Mouse (Mus musculus): ENCODE results near the gene Lias. TPM values are rescaled to one million over a fixed set of nuclear protein-coding genes. Genes with fewer than 3 reads are reported as not detected.

Lias gene
- polyA plus RNA-seq, 1 experiment = 45.7 TPM

DNA sequence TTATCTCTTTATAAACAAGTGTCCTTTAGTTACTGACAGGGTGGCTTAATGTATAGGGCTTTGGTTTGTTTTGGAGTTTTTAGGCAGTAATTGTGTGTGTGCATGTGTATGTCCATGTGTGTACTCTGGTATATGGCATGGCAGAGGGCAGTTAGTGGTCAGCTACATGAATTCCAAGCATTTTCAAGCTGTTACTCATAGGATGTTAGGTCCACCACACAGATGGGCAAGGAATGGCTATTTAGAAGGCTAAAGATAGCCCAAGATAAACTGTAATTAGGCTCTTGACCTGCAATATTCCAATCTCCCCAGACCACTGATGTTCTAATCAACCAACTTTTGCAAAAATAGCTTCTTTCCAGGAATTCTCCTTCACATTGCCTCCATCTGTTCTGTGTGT is 46.7 kb downstream of the Lias start:
- Histone ChIP-seq H3K4me1 (ENCODE audit: control insufficient read depth, insufficient read depth, low read length) (peaks cover 2% of the 10 kb centered on the region), H3K27me3 (ENCODE audit: control insufficient read depth, insufficient read depth, low read length, poor library complexity, severe bottlenecking) (no peaks in the 10 kb centered on the region), H3K36me3 (ENCODE audit: control insufficient read depth, insufficient read depth, low read length, poor library complexity, severe bottlenecking) (no peaks in the 10 kb centered on the region), H3K9me3 (replicated peaks; ENCODE audit: control insufficient read depth, insufficient read depth, low read length, poor library complexity, severe bottlenecking) (no peaks in the 10 kb centered on the region), H3K27ac (ENCODE audit: insufficient read depth, low read length) (no peak overlapping the region), H3K4me3 (ENCODE audit: low read depth, low read length) (no peak overlapping the region), H3K9ac (ENCODE audit: low read depth, poor library complexity, severe bottlenecking) (no peak overlapping the region)
- TF ChIP-seq CTCF (IDR thresholded peaks at IDR 0.05; ENCODE audit: low read depth, low read length) = no peak
- TF ChIP-seq EP300 (IDR thresholded peaks at IDR 0.05; ENCODE audit: insufficient read depth, low read depth, low read length) = no peak
- no peak for TF ChIP-seq POLR2A (IDR thresholded peaks at IDR 0.05; ENCODE audit: insufficient read depth, low read length)

DNA sequence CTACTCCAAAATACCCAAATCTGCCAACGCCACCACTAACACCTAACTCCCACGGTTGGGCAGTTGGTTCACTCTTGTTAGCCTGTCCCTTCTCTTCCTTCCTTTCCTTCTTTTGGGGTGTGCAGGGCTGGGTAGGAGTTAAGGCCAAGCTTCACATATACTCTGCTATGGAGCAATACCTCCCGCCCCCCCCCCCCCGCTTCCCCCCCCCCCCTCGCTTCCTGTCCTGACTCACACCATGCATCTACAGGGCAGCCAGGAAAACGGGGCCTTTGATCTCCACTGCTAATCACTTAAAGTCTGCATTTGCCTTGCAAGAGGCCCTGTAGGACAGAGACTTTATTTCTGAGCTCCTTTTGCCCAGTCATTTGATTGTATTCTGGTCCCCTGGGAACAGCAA is 53.7 kb downstream of the Lias start:
- Histone ChIP-seq H3K9ac (ENCODE audit: low read depth, poor library complexity, severe bottlenecking) (no peak overlapping the region), H3K4me1 (ENCODE audit: control insufficient read depth, insufficient read depth, low read length) (peaks cover 7% of the 10 kb centered on the region), H3K36me3 (ENCODE audit: control insufficient read depth, insufficient read depth, low read length, poor library complexity, severe bottlenecking) (no peaks in the 10 kb centered on the region), H3K27ac (ENCODE audit: insufficient read depth, low read length) (no peak overlapping the region), H3K4me3 (ENCODE audit: low read depth, low read length) (no peak overlapping the region), H3K9me3 (replicated peaks; ENCODE audit: control insufficient read depth, insufficient read depth, low read length, poor library complexity, severe bottlenecking) (no peaks in the 10 kb centered on the region), H3K27me3 (ENCODE audit: control insufficient read depth, insufficient read depth, low read length, poor library complexity, severe bottlenecking) (no peaks in the 10 kb centered on the region)
- TF ChIP-seq CTCF (IDR thresholded peaks at IDR 0.05; ENCODE audit: low read depth, low read length) = no peak
- TF ChIP-seq EP300 (IDR thresholded peaks at IDR 0.05; ENCODE audit: insufficient read depth, low read depth, low read length) = no peak
- no peak for TF ChIP-seq POLR2A (IDR thresholded peaks at IDR 0.05; ENCODE audit: insufficient read depth, low read length)

DNA sequence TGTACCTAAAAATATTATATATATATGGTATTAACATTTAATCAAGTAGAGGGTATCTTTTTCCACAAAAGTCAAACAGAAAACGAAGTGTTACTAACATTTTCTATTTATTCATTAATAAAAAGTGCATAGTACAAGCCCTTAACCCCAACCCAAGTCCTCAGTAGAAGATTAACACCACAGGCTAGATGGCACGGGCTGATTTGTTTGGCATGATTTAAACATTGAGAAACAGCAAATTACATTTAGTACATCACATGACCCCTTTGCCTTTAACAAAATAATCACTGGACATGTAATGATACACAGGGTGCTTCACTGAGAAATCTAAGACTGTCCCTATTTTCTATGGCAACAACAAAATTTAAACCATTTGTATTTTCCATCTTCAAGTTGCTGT is 55.5 kb downstream of the Lias start:
- no peak overlapping the region for H3K9ac ChIP-seq (ENCODE audit: low read depth, poor library complexity, severe bottlenecking)
- TF ChIP-seq EP300 (IDR thresholded peaks at IDR 0.05; ENCODE audit: insufficient read depth, low read depth, low read length) = no peak
- no peak for TF ChIP-seq CTCF (IDR thresholded peaks at IDR 0.05; ENCODE audit: low read depth, low read length)
- TF ChIP-seq POLR2A (IDR thresholded peaks at IDR 0.05; ENCODE audit: insufficient read depth, low read length) = no peak
- H3K4me1 ChIP-seq (ENCODE audit: control insufficient read depth, insufficient read depth, low read length) = peaks cover 5% of the 10 kb centered on the region
- H3K27me3 ChIP-seq (ENCODE audit: control insufficient read depth, insufficient read depth, low read length, poor library complexity, severe bottlenecking) = no peaks in the 10 kb centered on the region
- H3K4me3 ChIP-seq (ENCODE audit: low read depth, low read length) = no peak overlapping the region
- H3K36me3 ChIP-seq (ENCODE audit: control insufficient read depth, insufficient read depth, low read length, poor library complexity, severe bottlenecking) = no peaks in the 10 kb centered on the region
- H3K27ac ChIP-seq (ENCODE audit: insufficient read depth, low read length) = no peak overlapping the region
- H3K9me3 ChIP-seq (replicated peaks; ENCODE audit: control insufficient read depth, insufficient read depth, low read length, poor library complexity, severe bottlenecking) = no peaks in the 10 kb centered on the region

DNA sequence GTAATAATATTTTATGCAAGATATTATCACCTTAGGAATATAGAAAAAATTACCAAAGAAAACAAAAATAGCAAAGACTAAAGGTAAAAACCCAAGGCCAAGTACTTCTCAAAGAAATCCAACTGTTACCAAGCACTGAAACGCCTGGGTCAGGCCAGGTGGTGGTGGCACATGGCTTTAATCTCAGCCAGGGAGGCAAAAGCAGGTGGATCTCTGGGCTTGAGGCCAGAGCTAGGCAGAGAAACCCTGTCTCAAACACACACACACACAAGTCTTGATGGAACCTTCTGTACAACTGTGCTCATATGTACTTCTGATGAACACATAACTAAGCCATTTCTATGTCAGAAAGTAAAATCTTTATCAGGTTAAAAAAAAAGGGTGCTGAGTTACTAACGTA is 56.5 kb downstream of the Lias start:
- Histone ChIP-seq H3K4me3 (ENCODE audit: low read depth, low read length) (no peak overlapping the region), H3K4me1 (ENCODE audit: control insufficient read depth, insufficient read depth, low read length) (peaks cover 5% of the 10 kb centered on the region), H3K9ac (ENCODE audit: low read depth, poor library complexity, severe bottlenecking) (no peak overlapping the region), H3K36me3 (ENCODE audit: control insufficient read depth, insufficient read depth, low read length, poor library complexity, severe bottlenecking) (no peaks in the 10 kb centered on the region), H3K27me3 (ENCODE audit: control insufficient read depth, insufficient read depth, low read length, poor library complexity, severe bottlenecking) (no peaks in the 10 kb centered on the region), H3K27ac (ENCODE audit: insufficient read depth, low read length) (no peak overlapping the region), H3K9me3 (replicated peaks; ENCODE audit: control insufficient read depth, insufficient read depth, low read length, poor library complexity, severe bottlenecking) (no peaks in the 10 kb centered on the region)
- no peak for TF ChIP-seq POLR2A (IDR thresholded peaks at IDR 0.05; ENCODE audit: insufficient read depth, low read length)

DNA sequence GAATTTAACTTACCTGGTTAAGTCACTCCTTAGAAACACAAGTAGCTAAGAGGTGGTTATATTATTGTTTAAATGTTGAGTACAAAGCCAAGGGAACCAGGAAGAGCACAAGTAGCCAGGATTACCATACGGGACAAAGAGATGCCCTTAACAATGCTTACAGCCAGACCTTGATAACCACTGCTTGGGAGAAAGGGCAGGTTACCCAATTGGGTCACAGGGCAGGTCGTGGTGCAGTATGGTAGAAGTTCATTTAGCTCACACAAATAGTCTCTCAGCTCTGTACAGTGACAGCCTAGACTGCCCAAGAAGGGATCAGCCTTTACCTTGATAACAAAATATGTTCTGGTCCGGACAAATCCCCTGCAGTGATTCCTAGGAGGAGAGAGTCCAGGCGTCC is 57.6 kb downstream of the Lias start:
- TF ChIP-seq CTCF (IDR thresholded peaks at IDR 0.05; ENCODE audit: low read depth, low read length) = no peak
- no peak for TF ChIP-seq EP300 (IDR thresholded peaks at IDR 0.05; ENCODE audit: insufficient read depth, low read depth, low read length)
- no peak for TF ChIP-seq POLR2A (IDR thresholded peaks at IDR 0.05; ENCODE audit: insufficient read depth, low read length)
- Histone ChIP-seq H3K27ac (ENCODE audit: insufficient read depth, low read length) (no peak overlapping the region; the same call in 1 of the 2 replicates), H3K27me3 (ENCODE audit: control insufficient read depth, insufficient read depth, low read length, poor library complexity, severe bottlenecking) (no peaks in the 10 kb centered on the region)

DNA sequence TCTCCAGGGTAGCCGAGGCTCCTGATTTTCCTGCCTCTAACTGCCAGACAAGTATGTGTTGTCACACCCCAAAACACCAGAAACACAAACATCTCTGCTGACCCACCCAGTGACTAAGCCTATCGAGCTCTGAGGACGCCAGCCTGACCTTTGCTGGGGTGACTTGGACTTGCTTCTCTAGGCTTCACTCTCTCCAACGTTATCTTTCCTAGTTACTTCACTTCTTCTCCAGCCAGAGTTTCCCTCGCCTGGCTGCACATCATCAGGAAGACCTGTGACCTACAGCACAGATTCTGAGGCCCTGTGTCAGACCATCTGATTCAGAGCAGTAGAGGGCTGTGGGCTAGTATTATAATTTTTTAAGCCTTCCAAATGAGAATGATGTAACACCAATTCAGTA is 63.5 kb downstream of the Lias start:
- H3K4me1 ChIP-seq (ENCODE audit: control insufficient read depth, insufficient read depth, low read length) = no peaks in the 10 kb centered on the region
- TF ChIP-seq CTCF (IDR thresholded peaks at IDR 0.05; ENCODE audit: low read depth, low read length) (no peak), POLR2A (IDR thresholded peaks at IDR 0.05; ENCODE audit: insufficient read depth, low read length) (no peak), EP300 (IDR thresholded peaks at IDR 0.05; ENCODE audit: insufficient read depth, low read depth, low read length) (no peak)
- no peaks in the 10 kb centered on the region for H3K9me3 ChIP-seq (replicated peaks; ENCODE audit: control insufficient read depth, insufficient read depth, low read length, poor library complexity, severe bottlenecking)
- no peak overlapping the region for H3K9ac ChIP-seq (ENCODE audit: low read depth, poor library complexity, severe bottlenecking)
- H3K4me3 ChIP-seq (ENCODE audit: low read depth, low read length) = no peak overlapping the region
- no peaks in the 10 kb centered on the region for H3K36me3 ChIP-seq (ENCODE audit: control insufficient read depth, insufficient read depth, low read length, poor library complexity, severe bottlenecking)
- no peak overlapping the region for H3K27ac ChIP-seq (ENCODE audit: insufficient read depth, low read length)
- H3K27me3 ChIP-seq (ENCODE audit: control insufficient read depth, insufficient read depth, low read length, poor library complexity, severe bottlenecking) = no peaks in the 10 kb centered on the region

More for the DNA sequence above, 57.6 kb downstream of the Lias start:
- H3K9me3 ChIP-seq (replicated peaks; ENCODE audit: control insufficient read depth, insufficient read depth, low read length, poor library complexity, severe bottlenecking) = no peaks in the 10 kb centered on the region
- H3K9ac ChIP-seq (ENCODE audit: low read depth, poor library complexity, severe bottlenecking) = no peak overlapping the region
- no peaks in the 10 kb centered on the region for H3K36me3 ChIP-seq (ENCODE audit: control insufficient read depth, insufficient read depth, low read length, poor library complexity, severe bottlenecking)
- H3K4me3 ChIP-seq (ENCODE audit: low read depth, low read length) = no peak overlapping the region
- H3K4me1 ChIP-seq (ENCODE audit: control insufficient read depth, insufficient read depth, low read length) = peaks cover 5% of the 10 kb centered on the region

Measured in ES-Bruce4 (cell line).